Mouse (Mus musculus): ENCODE results near the gene Rps19bp1. TPM values are rescaled to one million over a fixed set of nuclear protein-coding genes. Genes with fewer than 3 reads are reported as not detected.

The Rps19bp1 gene
- polyA plus RNA-seq, 1 experiment: 18.6 TPM

- TF ChIP-seq CTCF (IDR thresholded peaks at IDR 0.05; ENCODE audit: low read depth, low read length) (no peak), POLR2A (IDR thresholded peaks at IDR 0.05; ENCODE audit: borderline replicate concordance, low read depth, low read length) (no peak)
- no peak overlapping the region for H3K27ac ChIP-seq (ENCODE audit: insufficient read depth, low read depth, low read length)
- H3K4me1 ChIP-seq (ENCODE audit: control insufficient read depth, insufficient read depth, low read length): peaks cover 9% of the 10 kb centered on the region
- H3K4me3 ChIP-seq (ENCODE audit: insufficient read depth, low read length): no peak overlapping the region
These were observed 6.4 kb downstream of the Rps19bp1 start for GRCm38 (mm10) chr15:80257602-80258239.

GRCm38 (mm10) chr15:80256656-80257601, 7.2 kb downstream of the Rps19bp1 start:
- Histone ChIP-seq H3K27ac (ENCODE audit: insufficient read depth, low read depth, low read length) (peak overlapping the region; percentile 89), H3K4me3 (ENCODE audit: insufficient read depth, low read length) (peak overlapping the region; percentile 86), H3K4me1 (ENCODE audit: control insufficient read depth, insufficient read depth, low read length) (peaks cover 6% of the 10 kb centered on the region; the same call in 1 of the 2 replicates)
- TF ChIP-seq CTCF (IDR thresholded peaks at IDR 0.05; ENCODE audit: low read depth, low read length) (no peak), POLR2A (IDR thresholded peaks at IDR 0.05; ENCODE audit: borderline replicate concordance, low read depth, low read length) (no peak)

- peak overlapping the region; percentile 86 for H3K4me3 ChIP-seq (ENCODE audit: insufficient read depth, low read length)
- peak overlapping the region; percentile 89 for H3K27ac ChIP-seq (ENCODE audit: insufficient read depth, low read depth, low read length)
- TF ChIP-seq CTCF (IDR thresholded peaks at IDR 0.05; ENCODE audit: low read depth, low read length): no peak
- no peak for TF ChIP-seq POLR2A (IDR thresholded peaks at IDR 0.05; ENCODE audit: borderline replicate concordance, low read depth, low read length)
- H3K4me1 ChIP-seq (ENCODE audit: control insufficient read depth, insufficient read depth, low read length): peaks cover 6% of the 10 kb centered on the region; the same call in 1 of the 2 replicates
These were observed 7.9 kb downstream of the Rps19bp1 start for GRCm38 (mm10) chr15:80256242-80256641.

- peak overlapping the region; percentile 86 for H3K4me3 ChIP-seq (ENCODE audit: insufficient read depth, low read length)
- H3K27ac ChIP-seq (ENCODE audit: insufficient read depth, low read depth, low read length): peak overlapping the region; percentile 98
- TF ChIP-seq CTCF (IDR thresholded peaks at IDR 0.05; ENCODE audit: low read depth, low read length): no peak
- peak; percentile 16; the same call in 1 of the 2 replicates for TF ChIP-seq POLR2A (IDR thresholded peaks at IDR 0.05; ENCODE audit: borderline replicate concordance, low read depth, low read length)
- H3K4me1 ChIP-seq (ENCODE audit: control insufficient read depth, insufficient read depth, low read length): peaks cover 6% of the 10 kb centered on the region; the same call in 1 of the 2 replicates
These were observed 8.4 kb downstream of the Rps19bp1 start for GRCm38 (mm10) chr15:80255646-80256121.

GRCm38 (mm10) chr15:80254847-80255645, 9.1 kb downstream of the Rps19bp1 start, which contains the start of gene Atf4:
Atf4 (plus strand) TSS chr15:80255184.
- Histone ChIP-seq H3K4me1 (ENCODE audit: control insufficient read depth, insufficient read depth, low read length) (peaks cover 6% of the 10 kb centered on the region; the same call in 1 of the 2 replicates), H3K4me3 (ENCODE audit: insufficient read depth, low read length) (peak within 1 kb of the TSS; percentile 86), H3K27ac (ENCODE audit: insufficient read depth, low read depth, low read length) (peak within 1 kb of the TSS; percentile 98)
- peak; percentile 83 for TF ChIP-seq POLR2A (IDR thresholded peaks at IDR 0.05; ENCODE audit: borderline replicate concordance, low read depth, low read length)
- TF ChIP-seq CTCF (IDR thresholded peaks at IDR 0.05; ENCODE audit: low read depth, low read length): no peak

- peaks cover 6% of the 10 kb centered on the region; the same call in 1 of the 2 replicates for H3K4me1 ChIP-seq (ENCODE audit: control insufficient read depth, insufficient read depth, low read length)
- TF ChIP-seq POLR2A (IDR thresholded peaks at IDR 0.05; ENCODE audit: borderline replicate concordance, low read depth, low read length): no peak
- peak overlapping the region; percentile 79 for H3K27ac ChIP-seq (ENCODE audit: insufficient read depth, low read depth, low read length)
- peak overlapping the region; percentile 86 for H3K4me3 ChIP-seq (ENCODE audit: insufficient read depth, low read length)
These were observed 9.9 kb downstream of the Rps19bp1 start for GRCm38 (mm10) chr15:80254207-80254606.

GRCm38 (mm10) chr15:80253530-80253929, 10.6 kb downstream of the Rps19bp1 start:
- Histone ChIP-seq H3K4me1 (ENCODE audit: control insufficient read depth, insufficient read depth, low read length) (peaks cover 5% of the 10 kb centered on the region; the same call in 1 of the 2 replicates), H3K4me3 (ENCODE audit: insufficient read depth, low read length) (no peak overlapping the region), H3K27ac (ENCODE audit: insufficient read depth, low read depth, low read length) (peak overlapping the region; percentile 79; the same call in 1 of the 2 replicates)
- TF ChIP-seq CTCF (IDR thresholded peaks at IDR 0.05; ENCODE audit: low read depth, low read length) (no peak), POLR2A (IDR thresholded peaks at IDR 0.05; ENCODE audit: borderline replicate concordance, low read depth, low read length) (no peak)

GRCm38 (mm10) chr15:80250586-80250985, 13.5 kb downstream of the Rps19bp1 start:
- no peak for TF ChIP-seq CTCF (IDR thresholded peaks at IDR 0.05; ENCODE audit: low read depth, low read length)
- TF ChIP-seq POLR2A (IDR thresholded peaks at IDR 0.05; ENCODE audit: borderline replicate concordance, low read depth, low read length): no peak
- H3K27ac ChIP-seq (ENCODE audit: insufficient read depth, low read depth, low read length): no peak overlapping the region
- no peak overlapping the region for H3K4me3 ChIP-seq (ENCODE audit: insufficient read depth, low read length)
- peaks cover 3% of the 10 kb centered on the region; the same call in 1 of the 2 replicates for H3K4me1 ChIP-seq (ENCODE audit: control insufficient read depth, insufficient read depth, low read length)

- Histone ChIP-seq H3K27ac (ENCODE audit: insufficient read depth, low read depth, low read length) (no peak overlapping the region), H3K4me3 (ENCODE audit: insufficient read depth, low read length) (no peak overlapping the region), H3K4me1 (ENCODE audit: control insufficient read depth, insufficient read depth, low read length) (peaks cover 3% of the 10 kb centered on the region; the same call in 1 of the 2 replicates)
- TF ChIP-seq CTCF (IDR thresholded peaks at IDR 0.05; ENCODE audit: low read depth, low read length) (no peak), POLR2A (IDR thresholded peaks at IDR 0.05; ENCODE audit: borderline replicate concordance, low read depth, low read length) (no peak)
These were observed 14.4 kb downstream of the Rps19bp1 start for GRCm38 (mm10) chr15:80249672-80250071.

All from bone marrow macrophage, adult 2 months (primary cell).